Mouse (Mus musculus): ENCODE data around the gene Cblc. TPM values are rescaled to one million over a fixed set of nuclear protein-coding genes. Genes with fewer than 3 reads are reported as not detected.

Gene Cblc
- polyA plus RNA-seq, 1 experiment from 2014 or later, result 0.54 TPM

GRCm38 (mm10) chr7:19744590-19745385, 51.8 kb downstream of the Cblc start:
- ATAC-seq (ENCODE audit: low read depth), result no peak
- WGBS, result 59% methylated on average over 14 of the region's 14 CpGs
- Histone ChIP-seq H3K36me3 (ENCODE audit: control insufficient read depth, insufficient read depth, low read length) (0 out of 2 replicates have a peak, but pooled peaks cover 8% of the 10 kb centered on the region), H3K27me3 (ENCODE audit: control insufficient read depth, insufficient read depth, low read length) (no peaks in the 10 kb centered on the region), H3K9ac (replicated peaks; ENCODE audit: low read depth, low read length) (no peak overlapping the region), H3K9me3 (ENCODE audit: control insufficient read depth, low read length) (no peaks in the 10 kb centered on the region), H3K27ac (ENCODE audit: low read depth, low read length) (no peak overlapping the region), H3K4me3 (ENCODE audit: low read depth, low read length) (no peak overlapping the region), H3K4me2 (ENCODE audit: low read depth, low read length) (no peak overlapping the region), H3K4me1 (ENCODE audit: control insufficient read depth, insufficient read depth, low read length) (peaks cover 20% of the 10 kb centered on the region)

- no peak for ATAC-seq (ENCODE audit: low read depth)
- Histone ChIP-seq H3K9ac (replicated peaks; ENCODE audit: low read depth, low read length) (no peak overlapping the region), H3K4me1 (ENCODE audit: control insufficient read depth, insufficient read depth, low read length) (peaks cover 20% of the 10 kb centered on the region), H3K4me3 (ENCODE audit: low read depth, low read length) (no peak overlapping the region), H3K27ac (ENCODE audit: low read depth, low read length) (no peak overlapping the region), H3K9me3 (ENCODE audit: control insufficient read depth, low read length) (no peaks in the 10 kb centered on the region), H3K27me3 (ENCODE audit: control insufficient read depth, insufficient read depth, low read length) (no peaks in the 10 kb centered on the region), H3K4me2 (ENCODE audit: low read depth, low read length) (no peak overlapping the region), H3K36me3 (ENCODE audit: control insufficient read depth, insufficient read depth, low read length) (0 out of 2 replicates have a peak, but pooled peaks cover 8% of the 10 kb centered on the region)
- WGBS, result 87% methylated on average over 6 of the region's 6 CpGs
These were observed 52.8 kb downstream of the Cblc start for GRCm38 (mm10) chr7:19743791-19744190.

DNA sequence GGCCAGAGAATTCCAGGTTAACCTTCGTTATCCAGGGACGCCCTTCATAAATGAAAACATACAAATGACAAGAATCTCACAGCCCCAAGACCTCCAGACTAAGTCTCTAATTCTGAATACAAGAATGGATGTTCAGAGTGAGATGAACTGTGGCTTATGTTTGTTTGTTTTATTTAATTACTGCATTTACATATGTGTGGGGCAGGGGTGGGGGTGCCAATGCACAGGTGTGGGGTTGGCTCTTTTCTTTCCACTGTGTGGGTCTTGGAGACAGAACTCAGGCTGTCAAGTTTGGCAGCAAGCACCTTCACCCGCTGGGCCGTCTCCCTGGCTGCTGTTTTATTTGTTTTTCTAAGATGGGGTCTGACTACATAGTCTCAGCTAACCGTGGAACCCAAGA, 54.1 kb downstream of the Cblc start:
- H3K4me1 ChIP-seq (ENCODE audit: control insufficient read depth, insufficient read depth, low read length), result peaks cover 15% of the 10 kb centered on the region
- no peak overlapping the region for H3K9ac ChIP-seq (replicated peaks; ENCODE audit: low read depth, low read length)
- no peaks in the 10 kb centered on the region for H3K9me3 ChIP-seq (ENCODE audit: control insufficient read depth, low read length)
- H3K27me3 ChIP-seq (ENCODE audit: control insufficient read depth, insufficient read depth, low read length), result no peaks in the 10 kb centered on the region
- no peak overlapping the region for H3K4me3 ChIP-seq (ENCODE audit: low read depth, low read length)
- 0 out of 2 replicates have a peak, but pooled peaks cover 8% of the 10 kb centered on the region for H3K36me3 ChIP-seq (ENCODE audit: control insufficient read depth, insufficient read depth, low read length)
- WGBS, result 55% methylated on average over 5 of the region's 5 CpGs
- no peak overlapping the region for H3K27ac ChIP-seq (ENCODE audit: low read depth, low read length)
- ATAC-seq (ENCODE audit: low read depth), result no peak
- H3K4me2 ChIP-seq (ENCODE audit: low read depth, low read length), result no peak overlapping the region

- Histone ChIP-seq H3K9me3 (ENCODE audit: control insufficient read depth, low read length) (no peaks in the 10 kb centered on the region), H3K36me3 (ENCODE audit: control insufficient read depth, insufficient read depth, low read length) (peaks cover 11% of the 10 kb centered on the region; the same call in 1 of the 2 replicates), H3K4me3 (ENCODE audit: low read depth, low read length) (no peak overlapping the region), H3K4me2 (ENCODE audit: low read depth, low read length) (no peak overlapping the region), H3K4me1 (ENCODE audit: control insufficient read depth, insufficient read depth, low read length) (peaks cover 5% of the 10 kb centered on the region), H3K27me3 (ENCODE audit: control insufficient read depth, insufficient read depth, low read length) (no peaks in the 10 kb centered on the region), H3K9ac (replicated peaks; ENCODE audit: low read depth, low read length) (no peak overlapping the region), H3K27ac (ENCODE audit: low read depth, low read length) (no peak overlapping the region)
- 15% methylated on average over 8 of the region's 8 CpGs for WGBS
- no peak for ATAC-seq (ENCODE audit: low read depth)
These were observed 55.1 kb downstream of the Cblc start for GRCm38 (mm10) chr7:19741329-19742031.

GRCm38 (mm10) chr7:19740269-19740668, 56.3 kb downstream of the Cblc start:
- H3K9me3 ChIP-seq (ENCODE audit: control insufficient read depth, low read length), result no peaks in the 10 kb centered on the region
- H3K27ac ChIP-seq (ENCODE audit: low read depth, low read length), result no peak overlapping the region
- WGBS, result 91% methylated on average over 11 of the region's 11 CpGs
- no peak for ATAC-seq (ENCODE audit: low read depth)
- H3K36me3 ChIP-seq (ENCODE audit: control insufficient read depth, insufficient read depth, low read length), result peaks cover 11% of the 10 kb centered on the region; the same call in 1 of the 2 replicates
- H3K4me2 ChIP-seq (ENCODE audit: low read depth, low read length), result no peak overlapping the region
- H3K27me3 ChIP-seq (ENCODE audit: control insufficient read depth, insufficient read depth, low read length), result no peaks in the 10 kb centered on the region
- no peak overlapping the region for H3K4me3 ChIP-seq (ENCODE audit: low read depth, low read length)
- peaks cover 4% of the 10 kb centered on the region; the same call in 1 of the 2 replicates for H3K4me1 ChIP-seq (ENCODE audit: control insufficient read depth, insufficient read depth, low read length)
- H3K9ac ChIP-seq (replicated peaks; ENCODE audit: low read depth, low read length), result no peak overlapping the region

DNA sequence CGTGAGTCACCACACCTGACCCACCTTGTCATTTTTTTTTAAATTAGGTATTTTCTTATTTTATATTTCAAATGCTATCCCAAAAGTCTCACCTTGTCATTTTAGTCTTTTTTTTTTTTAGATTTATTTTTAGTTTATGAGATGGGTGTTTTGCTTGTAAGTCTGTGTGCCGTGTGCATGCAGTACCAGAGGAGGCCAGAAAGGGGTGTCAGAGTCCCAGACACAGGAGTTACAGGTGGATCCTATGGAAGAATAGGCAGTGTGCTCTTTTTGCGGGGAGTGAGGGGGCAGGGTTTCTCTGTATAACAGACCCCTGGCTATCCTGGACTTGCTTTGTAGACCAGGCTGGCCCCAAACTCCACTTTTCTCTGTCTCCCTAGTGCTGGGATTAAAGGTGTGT, 57.8 kb downstream of the Cblc start:
- Histone ChIP-seq H3K36me3 (ENCODE audit: control insufficient read depth, insufficient read depth, low read length) (peaks cover 10% of the 10 kb centered on the region; the same call in 1 of the 2 replicates), H3K4me2 (ENCODE audit: low read depth, low read length) (no peak overlapping the region)
- 90% methylated on average over 3 of the region's 3 CpGs for WGBS

DNA sequence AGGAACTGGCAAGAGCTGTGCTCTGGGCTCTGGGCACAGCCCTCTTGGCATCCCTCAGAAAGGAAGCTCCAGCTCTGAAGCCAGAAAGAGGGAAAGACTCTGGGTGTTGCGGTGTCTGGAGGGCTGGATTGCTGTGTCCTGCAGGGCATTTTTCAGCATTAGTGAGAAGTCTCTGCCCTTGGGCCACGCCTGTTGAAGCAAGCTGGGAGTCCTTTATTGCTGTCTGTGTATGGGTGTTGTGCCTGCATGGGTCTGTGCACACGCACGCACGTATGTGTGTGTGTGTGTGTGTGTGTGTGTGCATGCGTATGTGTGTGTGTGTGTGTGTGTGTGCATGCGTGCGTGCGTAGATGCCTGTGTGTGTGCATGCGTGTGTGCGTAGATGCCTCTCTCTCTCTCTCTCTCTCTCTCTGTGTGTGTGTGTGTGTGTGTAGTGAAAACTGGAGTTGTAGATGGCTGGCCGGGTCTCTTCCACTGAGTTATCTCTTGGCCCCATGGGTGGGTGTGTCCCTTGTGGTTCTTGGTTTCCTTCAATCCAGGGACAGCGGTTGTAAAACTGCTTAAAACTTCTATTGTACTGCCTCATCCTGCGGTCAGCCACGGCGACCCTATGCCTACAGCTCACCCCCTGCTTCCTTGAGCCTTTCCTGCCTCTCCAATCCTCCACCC, 60.1 kb downstream of the Cblc start:
- Histone ChIP-seq H3K4me2 (ENCODE audit: low read depth, low read length) (no peak overlapping the region), H3K36me3 (ENCODE audit: control insufficient read depth, insufficient read depth, low read length) (peaks cover 20% of the 10 kb centered on the region), H3K27ac (ENCODE audit: low read depth, low read length) (no peak overlapping the region), H3K4me1 (ENCODE audit: control insufficient read depth, insufficient read depth, low read length) (no peaks in the 10 kb centered on the region; the same call in 1 of the 2 replicates), H3K4me3 (ENCODE audit: low read depth, low read length) (no peak overlapping the region), H3K9me3 (ENCODE audit: control insufficient read depth, low read length) (no peaks in the 10 kb centered on the region), H3K27me3 (ENCODE audit: control insufficient read depth, insufficient read depth, low read length) (no peaks in the 10 kb centered on the region), H3K9ac (replicated peaks; ENCODE audit: low read depth, low read length) (no peak overlapping the region)
- 87% methylated on average over 16 of the region's 16 CpGs for WGBS
- no peak for ATAC-seq (ENCODE audit: low read depth)

More for the DNA sequence above, 57.8 kb downstream of the Cblc start:
- Histone ChIP-seq H3K27ac (ENCODE audit: low read depth, low read length) (no peak overlapping the region), H3K9me3 (ENCODE audit: control insufficient read depth, low read length) (no peaks in the 10 kb centered on the region), H3K27me3 (ENCODE audit: control insufficient read depth, insufficient read depth, low read length) (no peaks in the 10 kb centered on the region), H3K4me1 (ENCODE audit: control insufficient read depth, insufficient read depth, low read length) (no peaks in the 10 kb centered on the region; the same call in 1 of the 2 replicates), H3K9ac (replicated peaks; ENCODE audit: low read depth, low read length) (no peak overlapping the region), H3K4me3 (ENCODE audit: low read depth, low read length) (no peak overlapping the region)
- no peak for ATAC-seq (ENCODE audit: low read depth)

DNA sequence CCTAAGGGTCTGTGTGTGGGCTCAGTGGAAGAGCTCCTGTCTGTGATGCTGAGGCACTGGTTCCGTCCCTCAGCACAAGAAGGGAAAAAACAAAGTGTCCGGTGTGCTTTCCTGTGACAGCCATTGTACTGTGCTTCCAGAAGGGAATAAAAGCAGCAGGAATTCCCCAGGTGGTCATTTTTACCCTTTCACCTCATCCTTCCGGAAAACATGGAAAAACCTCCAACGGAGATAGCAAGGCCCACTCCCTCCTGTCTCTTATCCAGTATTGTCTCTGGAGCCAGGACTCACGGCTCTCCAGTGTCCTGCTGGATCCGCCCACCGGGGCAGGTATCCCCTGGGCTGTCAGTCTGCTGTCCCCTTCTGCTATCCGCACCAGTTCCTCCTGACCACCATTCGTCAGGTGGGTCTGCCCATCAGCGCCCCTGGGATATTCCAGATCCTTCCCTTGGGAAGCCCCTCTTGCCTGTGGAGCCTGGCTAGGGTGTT, 62.4 kb downstream of the Cblc start:
- Histone ChIP-seq H3K4me2 (ENCODE audit: low read depth, low read length) (no peak overlapping the region), H3K9me3 (ENCODE audit: control insufficient read depth, low read length) (no peaks in the 10 kb centered on the region), H3K4me1 (ENCODE audit: control insufficient read depth, insufficient read depth, low read length) (no peaks in the 10 kb centered on the region), H3K27me3 (ENCODE audit: control insufficient read depth, insufficient read depth, low read length) (no peaks in the 10 kb centered on the region), H3K27ac (ENCODE audit: low read depth, low read length) (no peak overlapping the region), H3K9ac (replicated peaks; ENCODE audit: low read depth, low read length) (no peak overlapping the region), H3K4me3 (ENCODE audit: low read depth, low read length) (no peak overlapping the region), H3K36me3 (ENCODE audit: control insufficient read depth, insufficient read depth, low read length) (peaks cover 33% of the 10 kb centered on the region)
- no peak for ATAC-seq (ENCODE audit: low read depth)
- 83% methylated on average over 10 of the region's 10 CpGs for WGBS

All from neural tube, embryonic 14.5 days (tissue).